Mouse (Mus musculus) lung, embryonic 14.5 days (tissue): Measurements from ENCODE around the gene Atpaf2. TPM values are rescaled to one million over a fixed set of nuclear protein-coding genes. Genes with fewer than 3 reads are reported as not detected.

Source experiments
- ATAC-seq: fragments of 200-750 bp; cut with Nextera tagmentation; 2 replicates; pipeline ENCODE4 v1.8.0; 2017; ENCODE audit warnings: mild to moderate bottlenecking, moderate TSS enrichment, moderate library complexity; ENCODE audit not compliant: insufficient read depth
- DNase-seq: peaks from one replicate; pipeline ENCODE4 v3.0.0-alpha.2; 2015
- H3K27ac ChIP-seq: fragments of 300-500 bp; sonication (generic); 2 replicates; pipeline ENCODE4 v1.5.1; 2014; ENCODE audit warnings: low read depth, mild to moderate bottlenecking, moderate library complexity
- H3K27me3 ChIP-seq: fragments of 300-500 bp; sonication (generic); 2 replicates; pipeline ENCODE4 v1.6.1; 2014; ENCODE audit warnings: low read length, control low read depth; ENCODE audit not compliant: insufficient read depth
- H3K36me3 ChIP-seq: fragments of 300-500 bp; sonication (generic); 2 replicates; pipeline ENCODE4 v1.6.1; 2014; ENCODE audit warnings: control low read depth; ENCODE audit not compliant: insufficient read depth
- H3K4me1 ChIP-seq: fragments of 300-500 bp; sonication (generic); 2 replicates; pipeline ENCODE4 v1.6.1; 2014; ENCODE audit warnings: antibody characterized with exemption, control low read depth; ENCODE audit not compliant: insufficient read depth
- H3K4me2 ChIP-seq: fragments of 300-500 bp; sonication (generic); 2 replicates; pipeline ENCODE4 v1.6.1; 2014; ENCODE audit warnings: mild to moderate bottlenecking
- H3K4me3 ChIP-seq: fragments of 300-500 bp; sonication (generic); 2 replicates; pipeline ENCODE4 v1.5.1; 2014; ENCODE audit warnings: low read depth, low read length
- H3K9ac ChIP-seq: fragments of 300-500 bp; sonication (generic); 2 replicates; pipeline ENCODE4 v1.6.1; 2014
- H3K9me3 ChIP-seq: fragments of 300-500 bp; sonication (generic); 2 replicates; pipeline ENCODE4 v1.6.1; 2016; ENCODE audit warnings: low read depth, low read length, control low read depth
- CTCF ChIP-seq: IDR thresholded peaks from 2 replicates; pipeline ENCODE4 v1.5.1; 2016; ENCODE audit warnings: antibody characterized with exemption, low read depth
- WGBS: fragments of 180-500 bp; shearing (Covaris S2); extraction: QIAGEN DNeasy Blood & Tissue Kit; methylation state at CpG from one replicate; pipeline ENCODE4 v1.1.7; 2014; 5-methylcytosine and 5-hydroxymethylcytosine counted together
- polyA plus RNA-seq: library from polyadenylated mRNA; unstranded; fragments of >200 nt; fragmentation: Nextera tagmentation; extraction: Ambion mirVana; gene quantifications from 2 replicates; pipeline ENCODE4 v1.2.1, GENCODE M21; 2014

The Atpaf2 gene
- polyA plus RNA-seq, 1 experiment from 2014 or later, result 50.1 TPM

DNA sequence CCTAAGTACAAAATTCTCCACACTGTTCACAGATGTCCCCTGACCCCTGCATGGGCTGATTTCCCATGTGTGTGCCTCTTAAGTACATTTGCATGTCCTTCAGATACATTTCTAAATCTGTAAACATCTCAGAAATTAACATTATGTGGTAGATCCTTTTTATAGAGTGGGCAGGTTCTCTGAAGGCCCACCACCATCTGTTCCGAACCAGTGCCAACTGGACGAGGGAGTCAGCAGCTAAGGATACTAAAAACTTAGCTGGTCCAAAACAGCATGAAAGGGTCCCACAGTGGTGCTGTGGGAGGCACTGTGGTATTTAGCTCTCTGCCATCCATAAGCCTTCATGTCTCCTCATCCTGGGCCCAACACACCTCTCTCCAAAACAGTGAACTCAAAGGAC, 21.1 kb downstream of the Atpaf2 start:
- 86% methylated on average over 2 of the region's 2 CpGs for WGBS
- no peaks in the 10 kb centered on the region for H3K27me3 ChIP-seq
- H3K4me1 ChIP-seq, result no peaks in the 10 kb centered on the region
- no peaks in the 10 kb centered on the region for H3K9me3 ChIP-seq
- H3K4me3 ChIP-seq, result no peak overlapping the region
- ATAC-seq (no peak), DNase-seq (no peak)
- H3K4me2 ChIP-seq, result no peak overlapping the region
- no peak overlapping the region for H3K9ac ChIP-seq
- H3K27ac ChIP-seq, result no peak overlapping the region
- peaks cover 16% of the 10 kb centered on the region for H3K36me3 ChIP-seq
- no peak for TF ChIP-seq CTCF

DNA sequence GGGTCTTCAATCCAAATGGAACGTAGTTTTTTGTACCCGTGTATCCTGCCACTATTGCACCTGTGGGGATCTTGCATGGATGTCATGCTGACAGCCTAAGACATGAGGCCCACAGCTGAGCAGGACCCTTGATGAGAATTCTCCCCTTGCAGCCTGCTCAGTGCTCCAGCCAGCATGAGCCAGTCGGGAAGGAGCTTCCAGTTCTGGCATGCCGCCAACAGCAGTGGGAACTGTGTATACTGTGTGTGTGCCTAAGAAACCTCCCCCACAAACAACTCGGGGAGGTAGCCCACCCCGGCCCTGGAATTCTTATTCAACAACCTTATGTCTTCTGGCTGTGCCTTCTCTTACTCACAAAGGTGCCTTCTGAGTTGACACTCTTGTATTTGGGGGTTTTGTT, 21.7 kb downstream of the Atpaf2 start:
- Histone ChIP-seq H3K4me2 (no peak overlapping the region), H3K4me1 (no peaks in the 10 kb centered on the region), H3K36me3 (peaks cover 11% of the 10 kb centered on the region), H3K9ac (no peak overlapping the region), H3K27ac (no peak overlapping the region), H3K27me3 (no peaks in the 10 kb centered on the region), H3K9me3 (no peaks in the 10 kb centered on the region), H3K4me3 (no peak overlapping the region)
- TF ChIP-seq CTCF, result no peak
- ATAC-seq, result peak; percentile 86
- DNase-seq, result peak; percentile 88
- WGBS, result 45% methylated on average over 6 of the region's 6 CpGs

DNA sequence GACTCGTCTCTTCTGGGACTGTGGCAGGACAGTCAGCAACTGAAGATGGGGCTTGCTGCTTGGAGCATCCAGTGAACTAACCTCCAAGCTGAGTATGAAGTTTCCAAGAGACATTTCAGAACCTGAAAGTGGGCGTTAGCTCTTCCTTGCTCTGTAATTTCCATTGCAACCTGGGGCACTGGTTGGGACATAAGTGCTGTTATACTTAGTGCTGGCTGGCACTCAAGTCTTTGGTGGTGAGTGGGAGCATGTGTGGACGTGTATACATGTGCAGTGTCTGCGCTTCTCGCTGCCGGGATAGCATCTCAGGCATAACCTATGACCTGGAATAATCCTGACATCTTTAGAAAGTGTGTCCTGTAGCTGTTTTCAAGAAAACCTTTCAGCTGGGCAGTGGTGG, 26.9 kb downstream of the Atpaf2 start:
- no peak for TF ChIP-seq CTCF
- Histone ChIP-seq H3K4me1 (no peaks in the 10 kb centered on the region), H3K27me3 (no peaks in the 10 kb centered on the region), H3K4me2 (no peak overlapping the region), H3K9ac (no peak overlapping the region), H3K4me3 (no peak overlapping the region), H3K27ac (no peak overlapping the region), H3K9me3 (no peaks in the 10 kb centered on the region), H3K36me3 (no peaks in the 10 kb centered on the region)
- 79% methylated on average over 6 of the region's 6 CpGs for WGBS
- ATAC-seq, result no peak
- DNase-seq, result no peak

DNA sequence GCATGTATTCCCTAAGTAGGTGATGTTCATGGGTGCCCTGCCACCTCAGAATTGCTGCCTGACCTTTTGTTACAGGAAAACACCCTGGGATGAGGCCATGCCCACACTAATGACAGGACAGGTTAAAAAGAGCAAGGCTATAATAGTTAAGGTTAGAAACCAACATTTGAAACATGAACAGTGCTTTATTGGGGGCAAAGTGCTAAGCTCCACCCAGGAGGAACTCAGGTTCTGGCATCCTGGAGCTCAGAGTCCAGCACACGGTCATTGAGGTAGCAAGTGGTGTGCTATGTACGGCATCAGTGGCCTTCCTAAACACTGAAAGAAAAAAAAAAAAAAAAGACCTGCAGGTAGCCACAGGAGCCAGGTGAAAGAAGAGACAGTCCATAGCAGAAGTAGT, 30.3 kb downstream of the Atpaf2 start:
- Histone ChIP-seq H3K36me3 (no peaks in the 10 kb centered on the region), H3K9ac (no peak overlapping the region), H3K9me3 (no peaks in the 10 kb centered on the region), H3K27ac (no peak overlapping the region), H3K4me3 (no peak overlapping the region), H3K27me3 (no peaks in the 10 kb centered on the region), H3K4me1 (no peaks in the 10 kb centered on the region), H3K4me2 (no peak overlapping the region)
- WGBS, result 79% methylated on average over 2 of the region's 2 CpGs
- TF ChIP-seq CTCF, result no peak
- ATAC-seq (no peak), DNase-seq (no peak)

DNA sequence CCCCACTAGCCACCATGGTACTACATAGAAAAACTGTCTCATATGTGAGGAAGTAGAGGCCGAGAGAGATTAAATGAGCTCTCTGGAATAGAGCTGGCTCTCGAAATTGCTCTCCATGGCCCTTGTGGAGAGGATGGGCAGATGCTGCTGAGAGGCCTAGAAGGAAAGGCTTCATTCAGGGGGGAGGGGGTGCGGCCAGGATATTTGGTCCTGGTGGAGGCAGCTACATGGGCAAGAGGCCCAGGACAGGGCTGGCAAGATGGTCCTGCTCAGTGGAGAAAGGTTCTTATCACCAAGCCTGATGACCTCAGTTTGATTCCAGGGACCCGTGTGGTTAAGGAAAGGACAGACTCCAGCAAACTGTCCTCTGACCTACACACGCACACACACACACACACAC, 32.3 kb downstream of the Atpaf2 start:
- 73% methylated on average over 5 of the region's 5 CpGs for WGBS
- DNase-seq (no peak), ATAC-seq (no peak)
- H3K36me3 ChIP-seq, result no peaks in the 10 kb centered on the region
- H3K9me3 ChIP-seq, result no peaks in the 10 kb centered on the region
- H3K4me1 ChIP-seq, result no peaks in the 10 kb centered on the region
- H3K4me3 ChIP-seq, result no peak overlapping the region
- no peak overlapping the region for H3K4me2 ChIP-seq
- no peak for TF ChIP-seq CTCF
- H3K9ac ChIP-seq, result no peak overlapping the region
- no peak overlapping the region for H3K27ac ChIP-seq
- no peaks in the 10 kb centered on the region for H3K27me3 ChIP-seq

DNA sequence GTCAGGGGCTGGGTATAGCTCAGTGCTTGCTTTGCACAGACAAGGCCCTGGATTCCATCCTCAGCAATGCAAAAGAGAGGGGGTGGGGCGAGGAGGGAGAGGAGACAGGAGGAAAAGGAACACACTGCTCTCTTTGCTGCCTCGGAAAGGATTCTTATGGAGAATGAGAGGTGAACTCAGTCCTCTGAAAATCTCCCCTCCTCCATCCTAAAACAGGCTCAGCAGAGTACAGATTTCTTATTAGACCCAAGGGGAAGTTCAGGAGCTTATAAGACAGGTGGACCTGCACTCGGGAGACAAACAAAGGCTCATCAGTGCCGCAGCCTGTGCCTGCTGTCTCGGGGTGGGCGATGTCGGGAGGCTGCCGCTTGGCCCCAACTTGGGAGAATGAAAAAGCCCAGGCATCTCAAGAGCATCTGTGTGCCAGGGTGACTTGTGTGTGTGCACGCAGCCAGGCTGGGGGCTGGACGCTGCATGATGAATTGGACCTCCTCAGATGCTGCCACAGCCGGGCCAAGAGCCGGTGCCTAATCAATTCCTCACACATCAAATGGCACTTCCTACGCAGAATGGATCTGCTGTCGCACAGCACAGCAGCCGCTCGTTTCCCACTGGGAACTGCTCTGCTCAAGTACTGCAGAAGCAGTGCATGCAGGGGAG, 33.4 kb downstream of the Atpaf2 start:
- Histone ChIP-seq H3K9ac (0 out of 2 replicates have a peak overlapping the region, but pooled peaks have one; percentile 9), H3K27ac (no peak overlapping the region), H3K4me1 (no peaks in the 10 kb centered on the region), H3K4me2 (peak overlapping the region; percentile 16; the same call in 1 of the 2 replicates), H3K27me3 (no peaks in the 10 kb centered on the region), H3K9me3 (no peaks in the 10 kb centered on the region), H3K4me3 (no peak overlapping the region), H3K36me3 (no peaks in the 10 kb centered on the region)
- DNase-seq (peak; percentile 14), ATAC-seq (no peak)
- TF ChIP-seq CTCF, result no peak
- 6% methylated on average over 16 of the region's 16 CpGs for WGBS

DNA sequence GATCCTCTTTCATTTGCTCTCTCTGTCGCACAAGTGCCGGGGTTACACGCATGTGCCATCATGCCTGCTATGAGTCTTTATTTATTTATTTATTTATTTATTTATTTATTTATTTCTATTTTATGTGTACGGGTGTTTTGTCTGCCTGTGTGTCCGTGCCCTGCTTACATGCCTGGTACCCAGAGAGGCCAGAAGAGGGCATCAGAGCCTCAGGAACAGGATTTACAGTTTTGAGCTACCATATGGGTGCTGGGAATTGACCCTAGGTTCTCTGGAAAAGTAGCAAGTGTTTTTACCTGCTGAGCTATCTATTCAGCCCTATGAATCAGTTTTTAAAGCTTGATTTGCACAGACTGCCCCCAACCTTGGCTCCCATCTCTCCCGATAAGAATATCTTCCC, 34.7 kb downstream of the Atpaf2 start:
- Histone ChIP-seq H3K27me3 (no peaks in the 10 kb centered on the region), H3K36me3 (no peaks in the 10 kb centered on the region), H3K27ac (no peak overlapping the region), H3K9ac (no peak overlapping the region), H3K4me3 (no peak overlapping the region), H3K4me1 (no peaks in the 10 kb centered on the region), H3K4me2 (no peak overlapping the region), H3K9me3 (no peaks in the 10 kb centered on the region)
- DNase-seq, result no peak
- ATAC-seq, result no peak
- 79% methylated on average over 6 of the region's 6 CpGs for WGBS
- no peak for TF ChIP-seq CTCF
